Mouse (Mus musculus) A20 (cell line): ENCODE results near the gene Spred2.

Experiments
- DNase-seq: peaks from one replicate; pipeline ENCODE4 v3.0.0-alpha.2; 2011; ENCODE audit warnings: low read depth, low spot score

Spred2 gene

GRCm38 (mm10) chr11:19983298-19983697 is 59.1 kb downstream of the Spred2 start:
- DNase-seq, result no peak

DNA sequence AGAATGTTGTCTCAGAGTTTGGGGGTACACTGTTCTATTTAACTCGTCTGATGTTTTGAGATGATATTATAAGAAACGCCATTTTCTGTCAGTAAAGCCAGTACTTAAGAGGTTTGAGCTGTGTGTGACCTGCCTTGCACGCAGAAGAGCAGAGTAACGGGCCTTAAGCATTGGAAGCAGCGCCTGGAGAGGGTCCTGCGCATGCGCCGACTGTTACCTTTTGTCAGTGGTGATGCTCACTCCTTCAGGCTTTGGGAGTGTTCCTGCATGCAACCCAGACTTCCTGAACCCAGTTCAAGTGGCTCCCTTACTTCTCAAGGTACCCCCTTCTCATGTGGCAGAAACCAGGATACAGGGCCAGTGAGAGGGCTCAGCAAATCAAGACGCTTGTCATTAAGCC is 59.9 kb downstream of the Spred2 start:
- no peak for DNase-seq

GRCm38 (mm10) chr11:19985283-19985854 is 61.2 kb downstream of the Spred2 start:
- peak; percentile 66 for DNase-seq

DNA sequence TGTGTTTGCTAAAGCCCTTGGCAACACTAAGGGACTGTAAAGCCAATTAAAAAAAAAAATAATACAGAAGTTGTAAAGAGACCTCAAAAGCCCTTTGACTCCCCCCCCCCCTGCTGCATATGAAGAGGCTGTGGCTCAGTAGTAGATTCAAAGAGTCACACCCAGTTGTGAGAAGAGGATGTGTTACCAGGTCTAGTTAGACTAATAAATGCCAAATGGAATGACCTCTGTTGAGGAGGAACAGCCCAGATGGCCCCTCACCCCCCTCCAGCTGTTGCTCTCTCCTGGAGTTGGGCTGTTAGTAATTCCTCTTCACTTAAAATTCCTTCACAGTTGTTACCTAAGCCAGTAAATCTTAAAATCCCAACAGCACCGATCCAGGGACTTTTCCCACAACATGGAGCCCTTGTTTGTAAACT is 62.3 kb downstream of the Spred2 start:
- DNase-seq, result no peak

DNA sequence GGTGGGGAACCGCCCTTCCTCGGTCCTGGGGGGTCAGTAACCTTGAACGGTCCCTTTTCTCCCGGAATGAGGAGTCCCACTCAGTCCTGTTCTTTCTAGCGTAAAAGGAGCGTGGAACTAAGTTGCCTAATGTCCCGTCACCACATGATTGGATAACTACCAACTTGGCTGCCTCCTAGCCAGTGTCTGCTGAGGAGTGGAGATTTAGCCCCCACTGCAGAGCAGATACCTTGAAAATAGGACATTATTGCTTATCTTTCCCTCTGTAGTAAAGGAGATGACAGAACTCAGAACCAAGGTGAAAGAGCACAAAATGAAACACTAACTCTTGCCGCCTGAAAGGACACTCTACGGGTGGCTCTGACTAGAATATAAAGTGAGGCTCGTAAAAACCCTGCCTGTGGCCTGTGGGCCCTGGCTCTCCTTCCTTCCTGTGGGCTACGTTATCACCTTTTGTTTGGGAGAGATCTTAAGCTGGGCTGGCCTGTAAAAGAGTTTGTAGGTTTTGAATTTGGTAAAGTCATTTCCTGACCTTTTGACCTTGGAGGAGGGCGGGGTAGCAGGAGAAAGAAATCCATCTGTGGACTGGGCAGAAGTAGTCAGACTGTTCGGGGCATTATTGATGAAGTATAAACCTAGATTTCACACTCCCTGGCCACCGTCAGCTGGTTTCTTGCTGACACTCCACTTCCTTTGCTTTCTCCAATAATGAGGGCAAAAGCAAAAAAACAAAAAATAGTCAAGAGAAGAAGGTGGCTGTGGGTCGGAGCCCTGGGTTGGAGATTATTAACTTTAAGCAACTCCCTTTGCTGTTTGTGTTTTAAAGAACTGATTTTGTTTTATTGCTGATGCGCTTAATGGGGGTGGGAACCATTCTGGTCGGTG is 62.9 kb downstream of the Spred2 start:
- no peak for DNase-seq

DNA sequence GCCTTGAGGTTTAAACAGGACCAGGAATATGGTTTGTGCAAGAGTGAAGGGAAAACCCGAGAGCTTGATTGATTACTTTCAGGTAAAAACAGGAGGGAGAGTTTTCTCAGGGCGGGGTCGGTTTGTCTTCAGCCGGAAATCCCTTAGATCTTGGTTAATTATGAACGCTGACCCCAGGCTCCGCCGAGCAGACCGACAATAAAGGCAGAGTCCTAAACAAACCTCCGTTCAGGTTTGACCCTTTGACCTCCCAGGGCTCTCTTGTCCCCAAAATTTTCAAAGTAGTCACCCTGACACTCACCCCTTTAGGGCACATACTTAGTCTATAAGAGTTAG is 63.5 kb downstream of the Spred2 start:
- no peak for DNase-seq

DNA sequence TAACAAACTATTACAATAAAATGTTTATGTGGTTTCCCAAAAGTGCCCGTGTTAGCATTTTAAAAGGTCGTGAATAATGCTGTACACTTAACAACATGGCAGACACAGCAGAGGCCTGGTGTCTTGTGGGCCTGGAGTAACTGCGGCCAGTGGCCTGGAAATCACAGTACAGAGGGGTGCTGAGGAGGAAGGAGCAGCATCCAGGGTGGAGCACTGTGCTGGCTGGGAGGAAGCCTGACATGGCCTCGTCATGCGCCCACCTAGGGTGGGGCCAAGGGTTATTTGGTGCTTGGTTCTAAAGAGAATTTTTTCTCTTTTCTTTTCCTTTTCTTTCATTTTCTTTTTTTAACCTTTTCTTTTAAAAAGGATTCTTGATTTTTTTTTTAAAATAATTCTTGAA is 64.0 kb downstream of the Spred2 start:
- no peak for DNase-seq

DNA sequence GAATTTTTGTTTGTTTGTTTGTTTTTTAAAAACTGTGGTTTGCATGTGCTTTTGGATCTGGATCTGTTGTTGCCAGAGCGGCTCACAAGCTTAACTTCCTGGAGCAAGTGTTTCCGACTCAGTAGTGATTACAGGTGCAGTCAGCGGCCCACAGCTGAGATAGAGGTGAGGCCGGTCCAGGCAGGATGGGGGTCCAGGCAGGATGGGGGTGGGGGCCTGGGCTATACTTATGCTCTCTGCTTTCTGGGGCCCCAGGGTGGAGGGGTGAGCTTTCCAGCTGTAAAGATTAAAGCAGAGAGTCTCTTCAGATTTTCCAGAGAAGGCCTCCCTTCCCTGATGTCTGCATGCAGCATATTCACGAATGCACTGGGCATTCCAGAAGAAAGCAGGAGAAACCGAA is 64.5 kb downstream of the Spred2 start:
- no peak for DNase-seq

DNA sequence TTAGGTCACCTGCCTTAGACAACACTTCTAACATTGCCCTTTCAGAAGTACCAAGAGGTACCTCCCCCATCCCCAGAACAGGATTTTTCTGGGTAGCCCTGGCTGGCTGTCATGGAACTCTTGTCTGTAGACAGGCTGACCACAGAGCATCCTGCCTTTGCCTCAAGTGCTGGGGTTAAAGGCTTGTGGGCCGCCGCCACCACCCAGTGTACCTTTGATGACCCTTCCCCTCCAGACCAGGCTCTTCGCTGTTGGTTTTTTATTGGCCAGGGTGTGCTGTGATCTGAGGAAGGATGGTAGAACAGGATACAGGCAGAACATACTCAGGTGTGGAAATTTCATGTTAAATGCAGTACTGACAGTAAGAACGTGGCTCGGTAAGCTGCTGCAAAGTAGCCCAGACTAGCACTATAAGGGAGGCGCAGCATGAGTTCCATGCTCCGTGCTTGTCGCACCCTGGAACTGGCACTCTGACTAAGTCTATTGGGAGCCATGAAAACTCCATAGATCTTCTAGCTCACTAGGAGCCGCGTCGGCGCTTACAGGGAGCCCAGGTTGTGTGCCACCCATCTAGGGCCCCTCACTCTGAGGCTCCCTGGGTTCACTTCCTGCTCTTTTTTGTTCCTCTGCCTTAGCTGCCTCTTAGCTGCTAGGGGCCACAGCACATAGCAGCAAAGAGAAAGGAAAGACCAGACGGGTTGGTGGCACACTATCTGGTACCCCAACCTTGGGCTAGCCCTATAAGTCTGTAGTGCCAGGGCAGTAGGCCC is 65.2 kb downstream of the Spred2 start:
- DNase-seq, result no peak

DNA sequence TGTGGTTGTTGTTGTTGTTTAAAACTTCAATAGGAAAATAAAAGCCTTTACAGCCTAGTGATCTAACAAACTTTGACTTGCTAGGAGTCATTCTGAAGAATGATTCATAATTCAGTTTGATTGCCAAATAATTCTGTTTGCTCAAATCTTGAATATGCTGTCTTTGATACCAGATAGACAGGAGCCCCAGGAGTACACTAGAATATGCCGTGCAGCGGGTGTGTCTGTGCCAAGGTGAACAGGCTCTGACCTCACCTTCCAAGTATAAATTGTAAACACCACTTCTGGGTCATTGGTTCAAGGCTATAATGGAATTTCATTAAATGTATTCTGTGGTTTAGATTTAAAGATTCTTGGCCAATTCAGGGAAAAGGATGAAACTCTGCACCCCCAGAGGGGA is 66.6 kb downstream of the Spred2 start:
- no peak for DNase-seq

GRCm38 (mm10) chr11:19991303-19991976 is 67.3 kb downstream of the Spred2 start:
- no peak for DNase-seq

DNA sequence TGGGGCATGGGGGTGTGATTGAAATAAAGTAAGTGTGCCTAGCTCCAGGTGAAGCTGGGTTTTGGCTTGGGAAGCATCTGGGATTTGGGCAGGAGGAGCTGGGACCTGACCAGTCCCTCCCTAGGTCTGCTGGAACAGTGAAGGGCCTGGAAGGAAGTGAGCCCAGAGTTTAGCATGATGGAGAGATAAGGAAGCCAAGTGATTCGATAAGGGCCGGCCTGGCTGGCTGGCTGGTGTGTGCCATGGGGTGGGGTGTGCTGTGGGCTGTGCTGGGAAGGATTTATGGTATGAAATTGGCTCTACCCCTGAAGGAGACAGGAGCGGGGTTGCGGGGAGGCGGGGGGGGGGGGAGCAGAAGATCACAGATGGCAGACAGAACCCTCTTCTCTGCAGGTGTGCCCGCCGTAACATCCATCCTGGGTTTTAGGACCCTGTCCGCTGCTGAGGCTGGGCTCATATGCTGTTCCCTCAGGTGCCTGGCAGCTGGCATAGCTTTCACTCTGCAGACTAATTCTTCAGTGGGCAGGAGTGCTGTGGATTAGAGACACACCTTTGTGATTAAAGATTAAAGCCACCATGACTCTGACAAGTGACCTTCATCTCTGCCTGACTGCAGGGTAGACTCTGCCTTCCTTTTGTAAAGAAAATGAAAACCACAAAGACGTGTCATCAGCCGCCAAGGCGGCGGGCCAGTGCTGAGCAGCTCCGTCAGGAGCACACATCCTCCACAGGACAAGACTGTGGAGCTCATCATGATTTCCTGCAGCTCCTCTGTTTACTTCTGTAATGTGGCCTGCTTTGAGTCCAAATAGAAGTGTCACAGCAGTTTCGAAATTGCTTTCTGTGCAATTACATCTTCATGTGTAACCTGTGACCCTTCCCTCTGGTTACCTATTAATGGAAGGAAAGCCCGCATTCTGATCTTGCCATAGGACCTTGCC is 68.4 kb downstream of the Spred2 start:
- DNase-seq, result no peak

- DNase-seq, result no peak
Measured at GRCm38 (mm10) chr11:19993753-19994152, 69.6 kb downstream of the Spred2 start.

DNA sequence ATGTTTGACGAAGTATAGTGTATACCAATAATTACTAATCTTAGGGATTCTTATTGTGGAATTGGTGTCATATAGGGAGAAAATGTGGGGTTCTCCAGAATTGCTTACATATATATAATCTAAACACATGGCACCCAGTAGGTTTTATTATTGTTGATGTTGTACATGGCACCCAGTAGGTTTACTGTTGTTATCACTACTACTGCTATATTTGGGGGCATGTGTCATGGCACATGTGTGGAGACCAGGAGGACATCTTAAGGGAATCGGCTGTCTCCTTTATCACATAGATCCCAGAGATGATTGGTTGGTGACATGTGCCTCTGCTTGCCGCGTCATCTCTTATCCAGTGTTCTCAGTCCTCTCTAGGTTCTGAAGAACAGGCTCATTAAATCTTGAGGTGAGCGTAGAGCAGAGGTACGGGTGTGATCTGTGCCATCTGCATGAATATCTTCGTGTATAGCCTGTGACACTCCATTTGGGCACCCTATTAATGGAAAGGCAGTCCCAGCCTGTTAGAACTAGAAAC is 70.2 kb downstream of the Spred2 start:
- DNase-seq, result no peak

GRCm38 (mm10) chr11:19997940-19998339 is 73.8 kb downstream of the Spred2 start:
- no peak for DNase-seq

GRCm38 (mm10) chr11:20002883-20003282 is 78.7 kb downstream of the Spred2 start:
- DNase-seq, result no peak

- no peak for DNase-seq
Measured at GRCm38 (mm10) chr11:20007701-20008100, 83.5 kb downstream of the Spred2 start.

DNA sequence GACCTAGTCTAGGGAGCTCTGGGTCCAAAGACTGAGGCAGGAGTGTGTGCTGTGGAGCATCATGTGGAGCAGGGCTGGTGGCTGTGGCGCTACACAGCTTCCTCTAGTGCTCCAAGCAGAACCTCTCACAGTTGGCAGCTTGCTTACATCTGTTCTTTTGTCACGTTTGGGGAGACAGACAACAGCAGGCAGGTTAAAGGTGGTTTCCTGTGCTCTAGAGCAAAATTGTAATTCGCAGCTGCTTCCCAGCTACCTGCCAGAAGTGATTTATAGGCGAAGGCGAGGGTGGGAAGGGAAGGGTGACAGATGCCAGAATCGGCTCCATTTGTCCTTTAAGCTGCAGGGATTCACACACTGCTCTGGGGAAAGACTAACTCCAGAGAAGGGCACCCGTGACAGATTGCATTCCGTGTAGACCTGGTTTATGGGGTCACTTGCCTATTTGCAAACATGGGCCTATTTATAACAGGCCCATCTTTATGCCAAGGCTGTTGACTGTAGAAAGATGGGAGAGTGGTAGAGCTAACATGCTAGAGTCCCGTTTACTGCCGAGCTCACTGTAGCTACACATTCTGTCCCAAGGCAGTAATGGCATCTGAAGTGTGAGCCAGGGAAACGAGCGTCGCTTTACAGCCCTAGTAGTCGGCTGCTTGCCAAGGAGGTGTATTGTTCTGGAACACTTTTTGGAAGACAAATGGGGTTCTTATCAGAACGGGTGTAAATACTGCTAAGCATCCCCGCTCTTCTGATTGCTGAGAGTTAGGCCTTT is 87.2 kb downstream of the Spred2 start:
- no peak for DNase-seq

DNA sequence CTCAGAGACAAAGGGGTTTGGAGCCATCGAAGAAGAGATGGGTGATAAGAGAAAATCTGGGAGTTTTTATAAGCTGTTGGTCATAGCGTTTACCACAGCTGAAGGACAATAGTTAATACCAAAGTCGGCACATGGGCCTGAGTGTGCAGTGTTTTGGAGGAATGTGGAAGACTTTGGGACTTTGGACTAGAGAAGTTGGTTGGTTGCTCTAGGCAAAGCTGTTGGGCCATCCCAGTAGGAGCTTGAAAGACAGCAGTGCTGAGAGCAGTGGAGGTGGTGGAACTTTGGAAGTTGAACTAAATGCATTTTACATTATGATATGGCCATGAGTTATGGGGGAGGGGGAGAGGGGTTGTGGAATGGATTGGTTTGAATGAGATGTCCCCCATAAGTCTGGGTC is 89.2 kb downstream of the Spred2 start:
- DNase-seq, result no peak

DNA sequence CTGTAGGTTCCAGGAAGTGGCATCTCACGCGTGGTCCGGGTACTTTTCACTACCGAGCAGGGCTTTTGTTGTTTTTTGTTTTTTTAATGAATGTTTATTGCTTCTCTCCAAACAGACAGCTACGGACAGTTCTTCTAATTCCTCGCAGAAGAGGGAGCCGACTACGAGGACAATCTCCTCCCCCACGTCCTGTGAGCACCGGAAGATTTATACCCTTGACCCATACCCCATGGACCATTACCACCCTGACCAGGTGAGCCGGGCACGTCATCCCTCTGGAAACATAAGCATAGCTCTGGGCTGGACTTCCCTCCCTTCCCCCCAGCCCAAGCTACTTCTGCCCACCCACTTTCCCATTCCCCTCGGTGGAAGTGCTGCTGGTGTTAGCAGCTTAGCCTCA is 93.8 kb downstream of the Spred2 start:
- no peak for DNase-seq
